Mouse (Mus musculus) midbrain, embryonic 14.5 days (tissue): ENCODE results near the gene Sox6. TPM values are rescaled to one million over a fixed set of nuclear protein-coding genes. Genes with fewer than 3 reads are reported as not detected.
A peak's percentile ranks its signal among the peaks of the same experiment; 100 is the strongest.
"Not testable (repeated sequence)": the region's sequence is repeated elsewhere in the genome, so short reads cannot be mapped to it uniquely, and the experiment has no call there.

ENCODE experiments used
- ATAC-seq: fragments of 200-750 bp; cut with Nextera tagmentation; 2 replicates; pipeline ENCODE4 v1.8.0; 2017; ENCODE audit warnings: moderate number of reproducible peaks, moderate library complexity; ENCODE audit not compliant: low FRiP score, low TSS enrichment
- DNase-seq: peaks from one replicate; pipeline ENCODE4 v3.0.0-alpha.2; 2015
- H3K27ac ChIP-seq: fragments of 300-500 bp; sonication (generic); replicated peaks from 2 replicates; pipeline ENCODE4 v1.5.1; 2014; ENCODE audit warnings: mild to moderate bottlenecking, low read depth, low read length, moderate library complexity
- H3K27me3 ChIP-seq: fragments of 300-500 bp; sonication (generic); 2 replicates; pipeline ENCODE4 v1.6.1; 2014; ENCODE audit warnings: low read length, control low read depth, mixed read lengths; ENCODE audit not compliant: control insufficient read depth, insufficient read depth
- H3K36me3 ChIP-seq: fragments of 300-500 bp; sonication (generic); 2 replicates; pipeline ENCODE4 v1.6.1; 2014; ENCODE audit warnings: low read length, control low read depth; ENCODE audit not compliant: control insufficient read depth, insufficient read depth
- H3K4me1 ChIP-seq: fragments of 300-500 bp; sonication (generic); 2 replicates; pipeline ENCODE4 v1.6.1; 2014; ENCODE audit warnings: mild to moderate bottlenecking, antibody characterized with exemption, low read length, control low read depth; ENCODE audit not compliant: control insufficient read depth, insufficient read depth
- H3K4me2 ChIP-seq: fragments of 300-500 bp; sonication (generic); 2 replicates; pipeline ENCODE4 v1.6.1; 2014; ENCODE audit warnings: mild to moderate bottlenecking, low read length, moderate library complexity
- H3K4me3 ChIP-seq: fragments of 300-500 bp; sonication (generic); replicated peaks from 2 replicates; pipeline ENCODE4 v1.5.1; 2014; ENCODE audit warnings: low read depth, low read length
- H3K9ac ChIP-seq: fragments of 300-500 bp; sonication (generic); replicated peaks from 2 replicates; pipeline ENCODE4 v1.6.1; 2014; ENCODE audit warnings: mild to moderate bottlenecking, low read length, moderate library complexity
- H3K9me3 ChIP-seq: fragments of 300-500 bp; sonication (generic); 2 replicates; pipeline ENCODE4 v1.6.1; 2016; ENCODE audit warnings: low read length, control low read depth, mixed read lengths; ENCODE audit not compliant: control insufficient read depth
- WGBS: fragments of 180-500 bp; shearing (Covaris S2); extraction: QIAGEN DNeasy Blood & Tissue Kit; methylation state at CpG from one replicate; pipeline ENCODE4 v1.1.7; 2014; 5-methylcytosine and 5-hydroxymethylcytosine counted together
- polyA plus RNA-seq: library from polyadenylated mRNA; unstranded; fragments of >200 nt; fragmentation: Nextera tagmentation; extraction: Ambion mirVana; gene quantifications from 2 replicates; pipeline ENCODE4 v1.2.1, GENCODE M21; 2014

Gene Sox6
- polyA plus RNA-seq = 45.7 and 52.1 TPM in 2 replicates

- H3K4me3 ChIP-seq = peak within 1 kb of the TSS; percentile 50
- DNase-seq (peak; percentile 65), ATAC-seq (no peak)
- 2% methylated on average over 11 of the region's 11 CpGs for WGBS
- H3K4me1 ChIP-seq = peaks cover 22% of the 10 kb centered on the region
- H3K9ac ChIP-seq = peak within 1 kb of the TSS; percentile 51
- H3K27me3 ChIP-seq = peaks cover 47% of the 10 kb centered on the region
- H3K9me3 ChIP-seq = no peaks in the 10 kb centered on the region
- no peaks in the 10 kb centered on the region for H3K36me3 ChIP-seq
- no peak within 1 kb of the TSS for H3K27ac ChIP-seq
- peak within 1 kb of the TSS; percentile 99 for H3K4me2 ChIP-seq
These were observed at the start of gene Sox6 for GRCm38 (mm10) chr7:116038511-116038910. Gene Sox6, minus strand, starts transcription at chr7:116038796.

DNA sequence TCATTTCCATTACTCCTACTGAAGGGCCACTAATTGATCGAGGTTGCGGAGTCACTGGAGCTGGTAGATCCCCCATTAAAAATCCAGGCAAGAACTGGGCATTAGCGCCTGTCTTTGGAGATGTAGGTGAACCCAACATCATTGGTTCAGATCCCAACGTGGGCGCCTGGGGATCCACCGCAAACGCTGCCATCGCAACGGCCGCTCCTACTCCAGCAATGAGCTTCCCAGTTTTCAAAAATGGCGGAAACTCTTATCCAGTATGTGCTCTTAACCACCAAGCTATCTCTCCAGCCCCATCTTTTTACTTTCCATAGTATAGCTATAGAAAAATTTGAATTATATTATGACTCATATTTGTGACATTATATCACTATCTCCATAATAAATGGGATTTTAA lies 45.8 kb upstream of the Sox6 start, which contains the start of gene Gm4353:
TSS of gene Gm4353 (minus strand) at position 270 of the 400 bp plus-strand sequence.
- DNase-seq, H3K9ac ChIP-seq, H3K9me3 ChIP-seq, H3K4me2 ChIP-seq, ATAC-seq, H3K36me3 ChIP-seq, H3K27me3 ChIP-seq, H3K27ac ChIP-seq, H3K4me1 ChIP-seq, H3K4me3 ChIP-seq: not testable (repeated sequence)
- 96% methylated on average over 11 of the region's 11 CpGs for WGBS

DNA sequence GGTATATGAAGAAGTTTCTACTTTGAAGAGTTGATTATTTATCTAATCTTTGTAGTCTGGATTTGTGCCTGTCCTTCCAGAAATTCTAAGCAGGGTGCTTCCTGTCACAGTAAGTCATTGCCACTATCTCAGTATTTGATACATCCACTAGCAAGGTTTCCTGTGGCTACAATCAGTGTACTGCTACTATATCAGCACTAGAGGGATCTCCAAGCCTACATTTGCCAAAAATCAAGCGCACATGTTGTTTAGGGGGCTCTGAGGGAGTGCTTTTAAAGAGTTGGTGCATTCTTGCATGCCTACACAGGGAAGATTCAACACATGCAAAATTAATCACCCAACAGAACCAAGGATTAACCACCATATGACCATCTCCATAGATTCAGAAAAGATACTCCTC lies 22.1 kb upstream of the Sox6 start:
- DNase-seq (no peak), ATAC-seq (no peak)
- 41% methylated on average over 1 of the region's 1 CpGs for WGBS

GRCm38 (mm10) chr7:116040470-116041019 lies 1.9 kb upstream of the Sox6 start:
- no peak for DNase-seq
- no peak overlapping the region for H3K9ac ChIP-seq

More for the DNA sequence above, 22.1 kb upstream of the Sox6 start:
- Histone ChIP-seq H3K9me3 (no peaks in the 10 kb centered on the region), H3K4me3 (no peak overlapping the region), H3K27me3 (no peaks in the 10 kb centered on the region), H3K9ac (no peak overlapping the region), H3K27ac (no peak overlapping the region), H3K36me3 (no peaks in the 10 kb centered on the region), H3K4me1 (no peaks in the 10 kb centered on the region), H3K4me2 (no peak overlapping the region)

GRCm38 (mm10) chr7:116039538-116040466 lies 1.2 kb upstream of the Sox6 start:
- DNase-seq = peak; percentile 93
- Histone ChIP-seq H3K4me1 (peaks cover 15% of the 10 kb centered on the region), H3K36me3 (no peaks in the 10 kb centered on the region), H3K4me2 (peak overlapping the region; percentile 99), H3K27ac (no peak overlapping the region; the same call in 1 of the 2 replicates), H3K27me3 (peaks cover 47% of the 10 kb centered on the region), H3K9me3 (no peaks in the 10 kb centered on the region), H3K9ac (peak overlapping the region; percentile 51), H3K4me3 (peak overlapping the region; percentile 50)
- ATAC-seq = peak; percentile 80
- under 1% methylated on average over 48 of the region's 48 CpGs for WGBS

More at GRCm38 (mm10) chr7:116040470-116041019, 1.9 kb upstream of the Sox6 start:
- 19% methylated on average over 15 of the region's 15 CpGs for WGBS
- Histone ChIP-seq H3K4me3 (peak overlapping the region; percentile 50), H3K4me2 (peak overlapping the region; percentile 99), H3K9me3 (no peaks in the 10 kb centered on the region), H3K27ac (no peak overlapping the region), H3K36me3 (no peaks in the 10 kb centered on the region), H3K27me3 (peaks cover 43% of the 10 kb centered on the region), H3K4me1 (peaks cover 15% of the 10 kb centered on the region)
- no peak for ATAC-seq

- peaks cover 47% of the 10 kb centered on the region for H3K27me3 ChIP-seq
- WGBS = under 1% methylated on average over 11 of the region's 11 CpGs
- DNase-seq = peak; percentile 40
These were observed 571 bp upstream of the Sox6 start, which contains the start of gene 1110004F10Rik for GRCm38 (mm10) chr7:116039196-116039537. Gene 1110004F10Rik, plus strand, starts transcription at chr7:116039397.

GRCm38 (mm10) chr7:116038024-116038423 lies 572 bp downstream of the Sox6 start:
- peak overlapping the region; percentile 99 for H3K4me2 ChIP-seq

More at GRCm38 (mm10) chr7:116039196-116039537, 571 bp upstream of the Sox6 start, which contains the start of gene 1110004F10Rik:
- peak within 1 kb of the TSS; percentile 99 for H3K4me2 ChIP-seq
- H3K36me3 ChIP-seq = no peaks in the 10 kb centered on the region
- peak within 1 kb of the TSS; percentile 51 for H3K9ac ChIP-seq
- no peak within 1 kb of the TSS; the same call in 1 of the 2 replicates for H3K27ac ChIP-seq
- H3K9me3 ChIP-seq = no peaks in the 10 kb centered on the region
- H3K4me1 ChIP-seq = peaks cover 16% of the 10 kb centered on the region
- peak within 1 kb of the TSS; percentile 50 for H3K4me3 ChIP-seq
- ATAC-seq = no peak

GRCm38 (mm10) chr7:116036591-116037555 lies 1.7 kb downstream of the Sox6 start:
- ATAC-seq (no peak), DNase-seq (no peak)
- H3K9ac ChIP-seq = no peak overlapping the region
- no peak overlapping the region for H3K4me3 ChIP-seq
- H3K36me3 ChIP-seq = no peaks in the 10 kb centered on the region
- peak overlapping the region; percentile 30 for H3K4me2 ChIP-seq
- peaks cover 22% of the 10 kb centered on the region for H3K4me1 ChIP-seq
- 28% methylated on average over 18 of the region's 18 CpGs for WGBS
- no peak overlapping the region for H3K27ac ChIP-seq
- H3K27me3 ChIP-seq = peaks cover 47% of the 10 kb centered on the region
- H3K9me3 ChIP-seq = no peaks in the 10 kb centered on the region

More at GRCm38 (mm10) chr7:116038024-116038423, 572 bp downstream of the Sox6 start:
- ATAC-seq (no peak), DNase-seq (no peak)
- peaks cover 47% of the 10 kb centered on the region for H3K27me3 ChIP-seq
- H3K36me3 ChIP-seq = no peaks in the 10 kb centered on the region
- no peak overlapping the region for H3K27ac ChIP-seq
- peak overlapping the region; percentile 50; the same call in 1 of the 2 replicates for H3K4me3 ChIP-seq
- peaks cover 22% of the 10 kb centered on the region for H3K4me1 ChIP-seq
- H3K9me3 ChIP-seq = no peaks in the 10 kb centered on the region
- WGBS = 3% methylated on average over 13 of the region's 13 CpGs
- no peak overlapping the region for H3K9ac ChIP-seq
